Mouse (Mus musculus) kidney, postnatal 0 days (tissue): ENCODE results near the gene Get4. TPM values are rescaled to one million over a fixed set of nuclear protein-coding genes. Genes with fewer than 3 reads are reported as not detected.

Experiments
- ATAC-seq: fragments of 200-750 bp; cut with Nextera tagmentation; replicated peaks from 2 replicates; pipeline ENCODE4 v1.8.0; 2017; ENCODE audit warnings: low read depth, moderate number of reproducible peaks, moderate TSS enrichment, moderate library complexity; ENCODE audit not compliant: low FRiP score
- DNase-seq: peaks from one replicate; pipeline ENCODE4 v3.0.0-alpha.2; 2016; ENCODE audit warnings: low spot score
- H3K27ac ChIP-seq: fragments of 300-500 bp; sonication (generic); 2 replicates; pipeline ENCODE4 v1.5.1; 2014; ENCODE audit warnings: mild to moderate bottlenecking
- H3K27me3 ChIP-seq: fragments of 300-500 bp; sonication (generic); 2 replicates; pipeline ENCODE4 v1.6.1; 2014; ENCODE audit warnings: low read length, mixed read lengths; ENCODE audit not compliant: insufficient read depth
- H3K36me3 ChIP-seq: fragments of 300-500 bp; sonication (generic); 2 replicates; pipeline ENCODE4 v1.6.1; 2014; ENCODE audit warnings: low read length, mixed read lengths; ENCODE audit not compliant: insufficient read depth
- H3K4me1 ChIP-seq: fragments of 300-500 bp; sonication (generic); replicated peaks from 2 replicates; pipeline ENCODE4 v1.6.1; 2014; ENCODE audit warnings: antibody characterized with exemption, low read length, mixed read lengths; ENCODE audit not compliant: insufficient read depth
- H3K4me2 ChIP-seq: fragments of 300-500 bp; sonication (generic); 2 replicates; pipeline ENCODE4 v1.6.1; 2014; ENCODE audit warnings: mild to moderate bottlenecking, low read length, moderate library complexity, mixed read lengths
- H3K4me3 ChIP-seq: fragments of 300-500 bp; sonication (generic); replicated peaks from 2 replicates; pipeline ENCODE4 v1.5.1; 2014; ENCODE audit warnings: low read depth, low read length
- H3K9ac ChIP-seq: fragments of 300-500 bp; sonication (generic); 2 replicates; pipeline ENCODE4 v1.6.1; 2014; ENCODE audit warnings: low read depth, low read length
- H3K9me3 ChIP-seq: fragments of 300-500 bp; sonication (generic); replicated peaks from 2 replicates; pipeline ENCODE4 v1.6.1; 2016; ENCODE audit warnings: low read length, inconsistent platforms, mixed read lengths
- CTCF ChIP-seq: IDR thresholded peaks from 2 replicates; pipeline ENCODE4 v1.5.1; 2016; ENCODE audit warnings: antibody characterized with exemption, low read depth, mild to moderate bottlenecking, moderate library complexity
- WGBS: fragments of 180-500 bp; shearing (Covaris S2); extraction: QIAGEN DNeasy Blood & Tissue Kit; methylation state at CpG from one replicate; pipeline ENCODE4 v1.1.7; 2014; 5-methylcytosine and 5-hydroxymethylcytosine counted together
- polyA plus RNA-seq: library from polyadenylated mRNA; unstranded; fragments of >200 nt; fragmentation: Nextera tagmentation; extraction: Ambion mirVana; gene quantifications from 2 replicates; pipeline ENCODE4 v1.2.1, GENCODE M21; 2015

The Get4 gene
- polyA plus RNA-seq, 1 experiment from 2014 or later = 152 TPM

DNA sequence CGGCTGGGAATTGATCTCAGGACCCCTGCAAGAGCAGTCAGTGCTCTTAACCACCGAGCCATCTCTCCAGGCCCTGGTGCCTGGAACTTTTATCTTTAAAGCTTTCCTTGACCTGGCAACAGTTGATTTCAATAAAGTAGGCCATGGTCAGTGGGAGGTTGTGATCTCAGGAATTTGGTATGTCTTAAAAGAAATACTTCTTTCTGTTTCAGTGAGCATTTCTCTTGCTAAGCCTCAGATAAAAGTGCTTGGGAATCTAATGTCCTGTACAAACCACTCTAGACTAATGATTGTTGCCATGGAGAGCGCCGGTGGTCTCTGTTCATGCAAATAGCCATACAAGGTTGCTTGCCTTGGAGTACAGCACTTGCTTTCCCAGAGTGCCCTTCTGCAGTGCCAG is 5.7 kb downstream of the Get4 start:
- DNase-seq (peak; percentile 24), ATAC-seq (no peak)
- no peak for TF ChIP-seq CTCF
- no peak overlapping the region for H3K4me3 ChIP-seq
- H3K4me1 ChIP-seq = peaks cover 27% of the 10 kb centered on the region
- H3K9me3 ChIP-seq = no peaks in the 10 kb centered on the region
- peak overlapping the region; percentile 44; the same call in 1 of the 2 replicates for H3K27ac ChIP-seq
- no peak overlapping the region for H3K4me2 ChIP-seq
- H3K9ac ChIP-seq = no peak overlapping the region
- no peaks in the 10 kb centered on the region for H3K27me3 ChIP-seq
- WGBS = 66% methylated on average over 4 of the region's 4 CpGs
- peaks cover 20% of the 10 kb centered on the region for H3K36me3 ChIP-seq

DNA sequence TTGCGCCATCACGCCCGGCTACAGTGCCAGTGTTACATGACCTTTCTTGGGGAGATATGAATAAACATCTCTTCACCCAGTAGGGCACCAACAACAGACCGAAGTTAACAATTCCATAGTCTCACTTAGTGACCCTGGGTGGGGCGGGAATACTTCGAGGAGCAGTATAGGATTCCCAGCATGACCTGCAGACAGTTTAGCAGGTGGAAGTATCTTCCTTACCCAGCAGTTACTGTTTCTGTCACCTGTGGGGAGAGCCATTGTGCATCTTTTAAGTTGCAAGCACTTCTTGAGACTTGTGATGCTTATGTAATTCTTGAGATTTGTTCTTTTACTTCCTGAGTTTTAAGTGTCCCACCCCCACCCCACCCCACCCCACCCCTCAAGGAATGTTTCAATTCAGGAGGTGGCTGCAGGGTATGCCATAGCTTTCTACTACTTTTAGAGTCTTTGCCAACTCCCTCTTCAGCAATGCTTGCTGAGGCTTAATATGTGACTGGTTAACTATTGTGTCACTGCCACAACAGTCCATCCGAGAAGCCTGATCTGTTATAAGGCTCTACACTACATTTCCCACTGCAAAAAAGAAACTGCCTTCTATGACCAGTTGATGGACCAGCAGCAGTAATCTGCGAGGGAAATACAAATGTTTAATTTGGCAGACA is 6.4 kb downstream of the Get4 start:
- DNase-seq (no peak), ATAC-seq (no peak)
- Histone ChIP-seq H3K27ac (peak overlapping the region; percentile 36; the same call in 1 of the 2 replicates), H3K9me3 (no peaks in the 10 kb centered on the region), H3K9ac (no peak overlapping the region), H3K4me1 (peaks cover 24% of the 10 kb centered on the region), H3K27me3 (no peaks in the 10 kb centered on the region), H3K4me3 (no peak overlapping the region), H3K4me2 (no peak overlapping the region), H3K36me3 (peaks cover 26% of the 10 kb centered on the region)
- no peak for TF ChIP-seq CTCF
- 86% methylated on average over 8 of the region's 8 CpGs for WGBS

DNA sequence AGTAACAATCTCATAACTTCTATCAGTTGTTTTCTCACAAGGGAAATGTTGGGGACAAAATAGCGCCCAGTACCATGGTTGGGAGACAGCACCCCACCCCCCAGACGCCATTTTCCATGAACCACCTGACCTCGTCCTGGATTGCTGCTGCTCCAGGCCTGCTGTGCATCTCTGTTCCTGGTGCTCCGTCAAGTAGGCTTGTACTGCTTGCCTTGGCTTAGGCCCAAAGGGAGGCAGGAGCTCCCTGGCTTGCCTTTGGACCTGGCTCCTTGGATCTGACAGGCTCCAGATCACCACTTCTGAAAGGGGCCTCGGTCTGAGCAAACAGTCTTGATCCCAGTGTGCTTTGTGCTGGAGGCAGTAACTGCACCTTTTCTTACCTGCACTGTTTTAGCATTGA is 7.7 kb downstream of the Get4 start:
- TF ChIP-seq CTCF = no peak
- H3K4me3 ChIP-seq = no peak overlapping the region
- no peak overlapping the region for H3K9ac ChIP-seq
- ATAC-seq (no peak), DNase-seq (no peak)
- H3K27ac ChIP-seq = no peak overlapping the region
- no peaks in the 10 kb centered on the region for H3K27me3 ChIP-seq
- H3K4me2 ChIP-seq = no peak overlapping the region
- WGBS = 80% methylated on average over 5 of the region's 5 CpGs
- H3K36me3 ChIP-seq = peaks cover 38% of the 10 kb centered on the region
- peaks cover 11% of the 10 kb centered on the region for H3K4me1 ChIP-seq
- no peaks in the 10 kb centered on the region for H3K9me3 ChIP-seq

DNA sequence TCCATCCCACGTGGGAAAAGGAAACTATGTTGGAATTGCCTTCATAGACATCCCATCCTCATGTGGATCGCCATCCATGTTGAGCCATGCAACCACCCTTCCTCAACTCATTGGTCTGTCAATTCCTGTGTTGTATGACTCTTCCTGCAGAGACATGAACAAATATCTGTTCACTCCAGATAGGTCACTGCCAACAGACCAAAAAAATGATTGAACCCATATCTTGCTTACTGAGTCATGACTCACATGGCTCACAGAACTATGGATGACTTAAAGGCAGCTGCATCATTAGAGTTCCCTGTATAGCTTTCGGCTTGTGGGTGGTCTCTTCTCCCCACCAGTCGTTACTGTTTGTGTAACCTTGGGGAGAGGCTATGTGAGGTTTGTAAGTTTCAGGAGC is 9.3 kb downstream of the Get4 start:
- no peak overlapping the region for H3K9ac ChIP-seq
- H3K4me1 ChIP-seq = peaks cover 5% of the 10 kb centered on the region
- DNase-seq (no peak), ATAC-seq (no peak)
- H3K4me2 ChIP-seq = no peak overlapping the region
- no peaks in the 10 kb centered on the region for H3K27me3 ChIP-seq
- no peaks in the 10 kb centered on the region for H3K9me3 ChIP-seq
- peaks cover 53% of the 10 kb centered on the region for H3K36me3 ChIP-seq
- H3K4me3 ChIP-seq = no peak overlapping the region
- no peak overlapping the region for H3K27ac ChIP-seq
- WGBS = 85% methylated on average over 4 of the region's 4 CpGs
- TF ChIP-seq CTCF = no peak

DNA sequence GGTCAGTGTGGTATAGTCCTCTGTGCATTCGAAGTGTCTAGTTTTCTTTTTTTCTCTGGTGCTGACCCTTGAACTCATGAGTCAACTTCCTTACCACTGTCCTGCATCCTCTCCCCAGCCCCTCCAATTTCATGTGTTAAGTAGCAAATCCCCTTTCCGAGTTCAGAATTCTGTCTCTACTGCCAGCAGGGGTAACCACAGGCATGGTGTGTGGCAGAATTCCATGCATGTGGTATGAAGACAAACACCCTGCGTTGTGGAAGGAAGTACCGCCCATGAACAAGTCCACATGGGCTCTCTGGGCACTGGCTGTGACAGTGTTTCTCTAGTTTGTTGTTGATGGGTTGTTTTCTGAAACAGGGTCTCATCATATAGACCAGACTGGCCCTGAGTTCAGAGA is 15.5 kb downstream of the Get4 start:
- Histone ChIP-seq H3K36me3 (peaks cover 57% of the 10 kb centered on the region), H3K4me1 (no peaks in the 10 kb centered on the region), H3K4me2 (no peak overlapping the region), H3K9ac (no peak overlapping the region), H3K27ac (no peak overlapping the region), H3K9me3 (no peaks in the 10 kb centered on the region), H3K27me3 (no peaks in the 10 kb centered on the region), H3K4me3 (no peak overlapping the region)
- ATAC-seq = no peak
- 87% methylated on average over 4 of the region's 4 CpGs for WGBS
- TF ChIP-seq CTCF = no peak
- DNase-seq = no peak

DNA sequence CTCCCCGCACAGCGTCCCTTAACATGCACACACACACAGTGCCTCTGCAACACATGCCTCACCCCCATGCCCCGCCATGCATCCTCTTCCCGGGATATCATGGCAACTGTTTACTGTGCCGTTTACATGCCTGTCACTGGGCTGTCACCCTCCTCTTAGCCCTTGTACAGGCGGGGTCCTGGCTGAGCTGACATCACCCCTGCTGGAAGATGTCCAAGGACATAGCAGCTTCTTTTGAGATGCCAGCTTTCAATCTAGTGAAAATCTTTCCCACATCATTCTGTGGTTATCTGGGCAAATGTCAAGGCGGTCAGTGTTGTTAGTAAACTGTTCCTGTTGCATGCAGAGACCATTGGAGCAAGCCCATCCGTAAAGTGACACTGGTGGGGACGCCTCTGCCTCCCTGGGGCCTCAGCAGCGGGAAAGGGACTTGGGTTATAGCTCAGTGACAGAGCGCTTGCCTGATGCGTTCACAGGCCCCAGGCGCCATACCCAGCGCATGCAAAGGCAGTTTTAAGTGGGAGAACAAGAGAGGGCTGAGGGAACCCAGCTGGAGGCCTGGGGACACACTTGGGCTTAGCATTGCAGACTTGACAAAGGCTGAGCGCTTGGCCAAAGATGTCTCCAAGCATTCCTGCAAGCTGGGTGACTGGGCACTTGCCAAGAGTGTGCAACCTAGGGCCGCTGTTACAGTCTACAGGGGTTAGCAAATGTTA is 18.8 kb downstream of the Get4 start:
- H3K36me3 ChIP-seq = peaks cover 27% of the 10 kb centered on the region
- DNase-seq = peak; percentile 63
- no peaks in the 10 kb centered on the region for H3K4me1 ChIP-seq
- no peak overlapping the region for H3K4me2 ChIP-seq
- no peak for TF ChIP-seq CTCF
- no peaks in the 10 kb centered on the region for H3K27me3 ChIP-seq
- 53% methylated on average over 16 of the region's 16 CpGs for WGBS
- no peaks in the 10 kb centered on the region for H3K9me3 ChIP-seq
- no peak overlapping the region for H3K9ac ChIP-seq
- ATAC-seq = 0 out of 2 replicates have a peak, but pooled peaks have one; percentile 14
- H3K27ac ChIP-seq = 0 out of 2 replicates have a peak overlapping the region, but pooled peaks have one; percentile 4
- no peak overlapping the region for H3K4me3 ChIP-seq
